Mouse (Mus musculus): ENCODE data around the gene Dmbx1.

DNA sequence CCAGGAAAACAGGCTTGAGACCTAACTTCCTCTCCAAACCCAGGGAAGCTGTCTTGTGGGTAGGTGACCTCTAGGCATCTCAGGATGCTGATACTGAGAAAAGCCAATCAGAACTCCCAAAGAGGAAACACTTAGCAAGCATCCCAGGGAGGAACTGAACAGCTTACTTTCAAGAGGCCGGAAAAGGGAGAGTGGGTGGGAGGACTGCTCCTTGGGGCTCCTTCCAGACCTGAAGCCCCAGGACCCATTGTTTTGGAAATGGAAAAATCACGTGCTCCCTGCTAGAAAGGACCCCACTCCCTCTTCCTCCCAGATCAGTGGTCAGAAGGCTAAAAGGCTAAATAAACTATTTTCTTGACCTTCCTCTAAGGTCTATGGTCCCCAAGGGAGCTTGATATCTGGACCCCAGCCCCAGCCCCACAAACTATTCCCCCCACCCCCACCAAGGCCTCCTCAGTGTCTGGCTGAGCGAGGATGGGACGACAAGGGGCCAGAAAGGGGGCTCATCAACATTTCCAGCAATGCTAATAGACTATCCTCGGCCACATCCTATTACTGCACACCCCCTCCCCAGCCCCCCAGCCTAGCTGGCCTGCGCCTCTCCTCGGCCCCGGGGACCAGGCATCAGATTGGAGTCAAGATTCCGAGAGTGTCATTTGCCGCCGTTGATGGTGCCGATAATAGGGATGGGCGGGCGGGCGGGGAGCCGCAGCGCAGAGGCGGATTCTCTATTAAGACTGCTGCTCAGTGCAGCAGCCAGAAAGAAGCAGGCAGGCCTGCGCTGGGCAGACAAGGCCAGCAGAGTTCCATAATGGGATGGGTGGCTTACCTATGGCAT lies 15.1 kb upstream of the Dmbx1 start:
- TF ChIP-seq CHD2 (IDR thresholded peaks at IDR 0.05; ENCODE audit: low read depth, low read length) (no peak), ZC3H11A (IDR thresholded peaks at IDR 0.05; ENCODE audit: borderline replicate concordance, low read depth, low read length) (no peak), HCFC1 (IDR thresholded peaks at IDR 0.05; ENCODE audit: borderline replicate concordance, insufficient read depth, low read length) (no peak), MAFK (IDR thresholded peaks at IDR 0.05; ENCODE audit: insufficient read depth, low read depth, low read length) (no peak)

All from ES-E14 (cell line).